Mouse (Mus musculus) CH12.LX (cell line): Measurements from ENCODE around the gene Kctd19.

ENCODE experiments used
- CTCF ChIP-seq, 2 experiments: IDR thresholded peaks in 1 of 2; conservative IDR thresholded peaks in 1 of 2; 2 replicates each; pipeline ENCODE4 v1.5.1; 2011 to 2012; ENCODE audit warnings: low read depth in 2 of 2, low read length in 2 of 2, improper control_type of control experiment in 1 of 2, inconsistent platforms in 1 of 2, mild to moderate bottlenecking in 1 of 2, moderate library complexity in 1 of 2
- E2F4 ChIP-seq: IDR thresholded peaks from 2 replicates; pipeline ENCODE4 v1.6.1; 2011; ENCODE audit warnings: low read depth, low read length, improper control_type of control experiment; ENCODE audit not compliant: insufficient replicate concordance
- ETS1 ChIP-seq: conservative IDR thresholded peaks from 2 replicates; pipeline ENCODE4 v1.6.1; 2012; ENCODE audit warnings: low read depth, mild to moderate bottlenecking, inconsistent platforms, low read length, improper control_type of control experiment, moderate library complexity
- MAZ ChIP-seq: IDR thresholded peaks from 2 replicates; pipeline ENCODE4 v1.6.1; 2012; ENCODE audit warnings: low read depth, mild to moderate bottlenecking, inconsistent platforms, low read length, improper control_type of control experiment, moderate library complexity
- MYC ChIP-seq: IDR thresholded peaks from 2 replicates; pipeline ENCODE4 v1.6.1; 2011; ENCODE audit warnings: low read depth, mild to moderate bottlenecking, improper control_type of control experiment, low read length
- NELFE ChIP-seq: IDR thresholded peaks from 2 replicates; pipeline ENCODE4 v1.6.1; 2011; ENCODE audit warnings: low read depth, low read length, improper control_type of control experiment
- POLR2A ChIP-seq: IDR thresholded peaks from 2 replicates; pipeline ENCODE4 v1.6.1; 2011; ENCODE audit warnings: low read depth, mild to moderate bottlenecking, improper control_type of control experiment, low read length
- RCOR1 ChIP-seq: conservative IDR thresholded peaks from 2 replicates; pipeline ENCODE4 v1.6.1; 2012; ENCODE audit warnings: low read depth, mild to moderate bottlenecking, inconsistent platforms, low read length, improper control_type of control experiment
- USF1 ChIP-seq: IDR thresholded peaks from 2 replicates; pipeline ENCODE4 v1.6.1; 2014; ENCODE audit warnings: low read depth, mild to moderate bottlenecking, inconsistent platforms, low read length, improper control_type of control experiment
- ZKSCAN1 ChIP-seq: IDR thresholded peaks from 2 replicates; pipeline ENCODE4 v1.6.1; 2012; ENCODE audit warnings: low read depth, inconsistent platforms, low read length, improper control_type of control experiment, borderline replicate concordance

DNA sequence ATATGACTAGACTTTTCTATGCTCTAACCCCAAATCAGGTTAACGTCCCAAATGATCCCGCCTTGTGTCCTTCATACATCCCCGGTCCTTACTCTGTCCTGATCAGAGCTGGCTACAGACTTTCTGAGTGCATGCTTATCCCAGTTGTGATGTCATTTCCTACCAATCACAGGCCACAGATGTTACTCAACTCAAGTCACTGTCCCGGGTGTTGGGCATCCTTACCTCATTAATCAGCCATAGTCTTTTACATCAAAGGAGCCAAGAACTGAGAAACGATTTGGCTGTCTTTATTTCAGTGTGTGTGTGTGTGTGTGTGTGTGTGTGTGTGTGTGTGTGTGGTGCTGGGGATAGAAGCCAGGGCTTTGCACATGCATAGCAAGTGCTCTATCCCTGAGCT lies 40.8 kb upstream of the Kctd19 start:
- TF ChIP-seq MAZ, result no peak
- no peak for TF ChIP-seq USF1
- TF ChIP-seq CTCF (conservative IDR thresholded peaks at IDR 0.05 in 1 of 2, IDR thresholded peaks at IDR 0.05 in 1 of 2; ENCODE audit: low read depth in 2 of 2, low read length in 2 of 2), result no peak
- no peak for TF ChIP-seq ETS1
- TF ChIP-seq ZKSCAN1, result no peak
- no peak for TF ChIP-seq NELFE
- TF ChIP-seq E2F4, result no peak
- TF ChIP-seq POLR2A, result no peak
- TF ChIP-seq RCOR1, result no peak
- no peak for TF ChIP-seq MYC
